Mouse (Mus musculus): Measurements from ENCODE around the gene Trem2.
"Not testable (repeated sequence)": the region's sequence is repeated elsewhere in the genome, so short reads cannot be mapped to it uniquely, and the experiment has no call there.

The Trem2 gene

GRCm38 (mm10) chr17:48346231-48346630 lies at the start of gene Trem2:
TSS of gene Trem2 (plus strand) at chr17:48346401.
- no peak for DNase-seq (ENCODE audit: low spot score)

- no peak for DNase-seq (ENCODE audit: low spot score)
Measured at GRCm38 (mm10) chr17:48299203-48299602, 47.0 kb upstream of the Trem2 start, which contains the start of gene Treml2. TSS of gene Treml2 (plus strand) at chr17:48299498.

- DNase-seq (ENCODE audit: low spot score), result no peak
Measured at GRCm38 (mm10) chr17:48299756-48300155, 46.4 kb upstream of the Trem2 start.

GRCm38 (mm10) chr17:48300199-48300598 lies 46.0 kb upstream of the Trem2 start:
- no peak for DNase-seq (ENCODE audit: low spot score)

- DNase-seq (ENCODE audit: low spot score), result no peak
Measured at GRCm38 (mm10) chr17:48300861-48301260, 45.3 kb upstream of the Trem2 start.

GRCm38 (mm10) chr17:48301792-48302191 lies 44.4 kb upstream of the Trem2 start:
- DNase-seq (ENCODE audit: low spot score), result no peak

- DNase-seq (ENCODE audit: low spot score), result no peak
Measured at GRCm38 (mm10) chr17:48312124-48312523, 34.1 kb upstream of the Trem2 start.

- DNase-seq (ENCODE audit: low spot score), result not testable (repeated sequence)
Measured at GRCm38 (mm10) chr17:48315905-48316579, 30.2 kb upstream of the Trem2 start, which contains the start of gene B430306N03Rik. TSS of gene B430306N03Rik (plus strand) at chr17:48316141.

- DNase-seq (ENCODE audit: low spot score), result no peak
Measured at GRCm38 (mm10) chr17:48318686-48319085, 27.5 kb upstream of the Trem2 start.

GRCm38 (mm10) chr17:48321279-48321678 lies 24.9 kb upstream of the Trem2 start:
- no peak for DNase-seq (ENCODE audit: low spot score)

- DNase-seq (ENCODE audit: low spot score), result no peak
Measured at GRCm38 (mm10) chr17:48323236-48323635, 23.0 kb upstream of the Trem2 start.

GRCm38 (mm10) chr17:48324258-48324657 lies 21.9 kb upstream of the Trem2 start:
- no peak for DNase-seq (ENCODE audit: low spot score)

- DNase-seq (ENCODE audit: low spot score), result no peak
Measured at GRCm38 (mm10) chr17:48325093-48325492, 21.1 kb upstream of the Trem2 start.

- no peak for DNase-seq (ENCODE audit: low spot score)
Measured at GRCm38 (mm10) chr17:48325638-48326037, 20.6 kb upstream of the Trem2 start.

- DNase-seq (ENCODE audit: low spot score), result no peak
Measured at GRCm38 (mm10) chr17:48326656-48327055, 19.5 kb upstream of the Trem2 start.

GRCm38 (mm10) chr17:48332524-48332923 lies 13.7 kb upstream of the Trem2 start:
- DNase-seq (ENCODE audit: low spot score), result no peak

- no peak for DNase-seq (ENCODE audit: low spot score)
Measured at GRCm38 (mm10) chr17:48334186-48334585, 12.0 kb upstream of the Trem2 start.

GRCm38 (mm10) chr17:48336857-48337256 lies 9.3 kb upstream of the Trem2 start:
- peak; percentile 76 for DNase-seq (ENCODE audit: low spot score)

- DNase-seq (ENCODE audit: low spot score), result no peak
Measured at GRCm38 (mm10) chr17:48340267-48340666, 5.9 kb upstream of the Trem2 start.

- no peak for DNase-seq (ENCODE audit: low spot score)
Measured at GRCm38 (mm10) chr17:48341947-48342346, 4.3 kb upstream of the Trem2 start.

GRCm38 (mm10) chr17:48343065-48343464 lies 3.1 kb upstream of the Trem2 start:
- no peak for DNase-seq (ENCODE audit: low spot score)

GRCm38 (mm10) chr17:48345824-48346223 lies 377 bp upstream of the Trem2 start:
- DNase-seq (ENCODE audit: low spot score), result no peak

GRCm38 (mm10) chr17:48346834-48347233 lies 633 bp downstream of the Trem2 start:
- DNase-seq (ENCODE audit: low spot score), result no peak

- no peak for DNase-seq (ENCODE audit: low spot score)
Measured at GRCm38 (mm10) chr17:48347287-48347686, 1.1 kb downstream of the Trem2 start.
